Mouse (Mus musculus): ENCODE results near the gene Zfp750. TPM values are rescaled to one million over a fixed set of nuclear protein-coding genes. Genes with fewer than 3 reads are reported as not detected.

The Zfp750 gene
- total RNA-seq, 1 experiment from 2014 or later = not detected

DNA sequence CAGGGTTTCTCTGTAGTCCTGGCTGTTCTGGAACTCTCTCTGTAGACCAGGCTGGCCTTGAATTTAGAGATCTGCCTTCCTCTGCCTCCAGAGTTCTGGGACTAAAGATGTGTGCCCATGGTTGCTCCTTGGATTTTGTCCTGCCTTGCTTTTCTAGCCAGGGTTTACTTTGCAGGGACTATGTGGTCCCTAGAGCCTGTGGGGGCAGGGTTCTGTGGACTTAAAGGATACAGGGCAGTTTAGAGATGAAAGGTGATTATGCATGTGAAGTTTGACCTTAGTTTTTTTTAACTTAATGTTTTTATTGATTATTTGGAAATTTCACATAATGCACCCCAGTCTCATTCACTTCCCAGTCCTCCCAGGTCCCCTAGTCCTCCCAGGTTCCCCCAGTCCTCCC is 28.5 kb downstream of the Zfp750 start:
- ATAC-seq (ENCODE audit: extremely low read depth, insufficient number of reproducible peaks, low FRiP score, poor library complexity, severe bottlenecking) = no peak

DNA sequence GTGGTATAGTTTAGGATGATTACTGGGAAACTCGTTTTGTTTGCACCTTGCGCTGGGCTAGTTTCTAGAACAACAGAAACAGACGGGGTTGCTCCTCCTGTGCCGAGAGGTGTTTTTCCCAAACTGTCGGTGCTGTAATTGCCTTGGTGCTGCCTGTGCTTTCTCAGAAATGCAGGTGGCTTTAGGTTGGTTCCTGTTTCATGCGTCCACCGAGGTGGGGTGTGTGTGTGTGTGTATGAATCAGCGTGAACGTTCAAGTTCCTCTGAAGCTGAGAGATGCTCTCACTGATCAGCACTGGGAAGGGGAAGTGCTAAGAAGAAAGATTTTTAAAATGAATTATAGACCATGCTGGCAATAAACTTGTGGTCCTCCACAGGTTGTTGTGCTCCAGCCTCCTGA is 33.3 kb downstream of the Zfp750 start:
- ATAC-seq (ENCODE audit: extremely low read depth, insufficient number of reproducible peaks, low FRiP score, poor library complexity, severe bottlenecking) = peak; percentile 91

DNA sequence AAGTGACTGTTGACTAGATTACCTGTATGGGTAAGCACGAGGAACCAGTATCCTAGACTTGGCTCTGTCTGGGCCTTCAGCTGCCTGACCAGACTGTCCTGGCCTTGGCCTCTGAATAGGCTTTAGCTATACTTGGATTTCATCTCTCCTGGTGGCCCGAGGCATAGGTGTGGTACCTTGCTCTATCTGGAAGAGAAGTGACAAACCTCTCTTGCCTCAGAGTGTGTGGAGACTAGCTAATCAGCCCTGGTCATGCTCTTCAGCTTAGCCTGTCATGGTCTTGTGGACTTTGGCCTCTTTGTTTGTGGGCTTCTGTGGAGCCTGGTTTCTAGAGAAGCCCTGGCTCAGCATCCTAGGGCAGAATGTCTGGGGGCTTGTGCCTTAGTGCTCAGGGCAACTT is 38.0 kb downstream of the Zfp750 start:
- no peak for ATAC-seq (ENCODE audit: extremely low read depth, insufficient number of reproducible peaks, low FRiP score, poor library complexity, severe bottlenecking)

DNA sequence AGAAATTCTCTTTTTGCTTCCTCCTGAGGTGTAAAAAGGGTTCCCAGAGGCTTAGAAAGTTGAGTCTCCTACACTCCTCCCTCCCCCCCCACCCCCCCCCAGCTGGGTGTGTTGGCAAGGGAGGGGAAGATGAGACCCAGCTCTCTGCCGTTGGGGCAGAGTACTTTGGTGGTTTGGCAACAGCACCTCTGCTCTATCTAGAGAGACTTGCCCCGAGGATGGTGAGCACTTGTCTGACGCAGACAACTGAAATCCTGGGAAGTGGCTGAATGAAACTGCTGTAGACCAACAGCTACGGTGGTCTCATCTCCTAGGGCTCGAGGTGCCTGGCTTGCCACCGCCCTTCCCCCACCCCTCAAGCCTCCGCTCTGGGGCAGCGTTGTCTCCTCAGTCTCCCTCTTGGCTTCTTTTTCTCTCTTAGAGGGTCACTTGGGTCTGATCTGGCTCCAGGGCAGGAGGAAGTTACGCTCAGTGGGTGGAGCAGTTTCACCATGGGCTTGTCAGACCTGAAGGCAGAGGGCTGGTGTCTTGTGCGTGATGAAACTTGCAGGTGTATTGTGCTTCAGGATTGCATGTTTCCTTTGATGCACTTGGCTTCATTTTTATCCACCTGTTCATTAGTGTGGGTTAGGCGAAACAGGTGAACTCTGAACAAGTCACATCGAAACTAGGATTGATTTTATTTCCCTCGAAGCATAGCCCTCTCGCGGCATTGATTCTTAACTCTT is 39.5 kb downstream of the Zfp750 start:
- ATAC-seq (ENCODE audit: extremely low read depth, insufficient number of reproducible peaks, low FRiP score, poor library complexity, severe bottlenecking) = 0 out of 2 replicates have a peak, but pooled peaks have one; percentile 25

DNA sequence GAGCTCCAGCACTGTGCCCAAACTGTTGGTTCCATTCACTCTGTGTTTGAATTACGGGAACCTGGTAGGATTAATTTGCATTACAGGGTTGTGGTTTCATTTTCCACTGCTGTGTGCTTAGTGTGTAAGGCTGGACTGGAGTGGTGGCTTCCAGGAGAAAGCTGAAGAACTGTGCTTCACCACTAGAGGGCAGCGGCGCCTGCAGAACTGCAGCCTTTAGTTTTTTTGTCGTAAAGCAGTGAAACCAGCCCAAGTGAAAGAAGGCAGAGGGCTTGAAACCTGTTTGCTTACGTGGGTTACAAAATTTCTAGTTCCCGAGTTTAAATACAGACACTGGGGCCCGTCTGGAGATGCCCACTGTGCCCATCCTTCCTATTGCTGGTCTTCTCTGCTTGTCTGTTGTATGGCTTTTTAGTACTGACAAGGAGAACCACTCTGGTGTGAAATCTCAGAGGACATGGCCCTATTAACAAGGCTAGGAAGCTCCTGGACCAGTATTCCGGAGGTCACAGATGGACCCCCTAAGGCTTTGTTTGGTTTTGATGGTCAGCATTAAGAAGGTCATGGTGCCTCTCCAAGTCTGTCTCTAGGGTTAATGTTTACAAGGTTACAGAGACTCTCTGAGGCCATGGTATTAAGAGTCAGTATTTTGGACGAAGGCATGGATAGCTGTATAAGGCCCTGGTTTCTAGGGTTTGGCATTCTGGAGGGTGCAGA is 43.3 kb downstream of the Zfp750 start:
- peak; percentile 88 for ATAC-seq (ENCODE audit: extremely low read depth, insufficient number of reproducible peaks, low FRiP score, poor library complexity, severe bottlenecking)

DNA sequence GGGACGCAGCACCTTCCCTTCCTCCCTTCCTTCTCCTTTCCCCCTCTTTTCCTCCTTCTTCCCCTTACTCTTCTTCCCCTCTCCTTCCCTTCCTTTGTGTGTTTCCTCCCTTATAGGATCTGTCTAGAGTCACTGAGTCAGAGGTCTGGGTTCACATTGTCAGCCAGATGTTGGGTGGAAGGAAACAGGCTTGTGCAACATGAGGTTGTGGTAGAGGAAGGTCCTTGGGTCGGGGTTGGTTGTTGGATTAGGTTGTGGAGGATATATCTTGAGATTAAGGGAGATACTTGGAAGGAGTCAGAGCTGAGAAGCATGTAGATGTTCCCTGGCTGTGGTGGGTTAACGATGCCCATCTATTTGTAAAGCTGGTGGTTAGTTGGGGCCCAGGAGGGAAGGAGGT is 44.3 kb downstream of the Zfp750 start:
- ATAC-seq (ENCODE audit: extremely low read depth, insufficient number of reproducible peaks, low FRiP score, poor library complexity, severe bottlenecking) = no peak

DNA sequence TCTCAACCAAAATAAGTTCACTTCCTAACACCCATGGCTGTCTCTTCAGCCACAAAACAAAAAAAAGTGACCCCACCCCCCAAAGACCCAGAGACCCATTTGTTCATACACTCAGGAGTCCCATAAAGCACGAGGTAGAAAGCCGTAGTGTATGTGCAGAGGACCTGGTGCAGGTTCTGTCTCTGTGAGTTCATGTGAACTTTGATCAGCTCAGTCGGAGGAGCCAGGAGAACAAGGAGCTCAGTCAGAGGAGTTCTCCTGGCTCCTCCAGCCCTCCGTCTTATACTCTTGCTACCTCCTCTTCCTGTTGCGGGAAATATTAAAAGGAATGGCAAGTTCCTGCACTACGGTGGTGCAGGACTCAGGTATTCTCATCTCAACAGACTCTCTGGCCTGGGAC is 51.7 kb downstream of the Zfp750 start:
- ATAC-seq (ENCODE audit: extremely low read depth, insufficient number of reproducible peaks, low FRiP score, poor library complexity, severe bottlenecking) = no peak

Other genes starting within 250 kb of the Zfp750 start
- 51.9 and 56.8 TPM in 2 replicates for gene Wdr45b, start 164.9 kb downstream of the Zfp750 start, total RNA-seq (2017)
- not detected in 2 replicates for gene Rab40b, start 131.1 kb downstream of the Zfp750 start, total RNA-seq (2017)
- gene Fn3krp, start 97.9 kb downstream of the Zfp750 start, total RNA-seq (2017) = 4.9 and 5.7 TPM in 2 replicates
- gene Fn3k, start 84.4 kb downstream of the Zfp750 start, total RNA-seq (2017) = 0.25 TPM in 1 of 2 replicates, not detected in the other
- gene Tbcd, start 67.4 kb downstream of the Zfp750 start, total RNA-seq (2017) = 16.0 and 17.6 TPM in 2 replicates
- 19.1 and 23.9 TPM in 2 replicates for gene B3gntl1, start 153.8 kb upstream of the Zfp750 start, total RNA-seq (2017)
- 62.1 and 76.2 TPM in 2 replicates for gene Metrnl, start 182.2 kb upstream of the Zfp750 start, total RNA-seq (2017)

Measured in neutrophil, adult 5-6 weeks (primary cell).